Mouse (Mus musculus): ENCODE data around the gene P2ry4.

The P2ry4 gene

DNA sequence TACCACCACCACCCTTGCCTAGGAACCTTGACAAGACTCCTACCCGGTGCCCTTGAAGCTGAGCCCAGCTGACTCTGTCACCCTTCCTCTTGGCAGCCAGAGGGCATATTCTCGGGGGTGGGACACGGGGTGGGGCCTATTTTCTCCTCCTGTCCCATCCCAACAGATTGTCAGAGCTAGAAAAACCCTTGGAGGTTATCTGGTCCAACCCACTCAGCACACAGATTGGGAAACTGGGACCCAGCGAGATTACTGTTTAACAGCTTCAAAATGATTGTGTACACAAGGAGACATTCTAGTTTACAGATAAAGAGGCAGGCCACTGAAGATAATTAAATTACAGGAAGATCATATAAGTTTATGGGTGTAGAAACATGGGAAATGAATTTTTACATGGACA, at the start of gene P2ry4:
P2ry4 (minus strand) TSS at position 79 of the 400 bp plus-strand sequence.
- no peak for DNase-seq (ENCODE audit: low read depth)

- DNase-seq (ENCODE audit: low read depth): no peak
Observed at GRCm38 (mm10) chrX:100638477-100638876, 43.8 kb upstream of the P2ry4 start.

DNA sequence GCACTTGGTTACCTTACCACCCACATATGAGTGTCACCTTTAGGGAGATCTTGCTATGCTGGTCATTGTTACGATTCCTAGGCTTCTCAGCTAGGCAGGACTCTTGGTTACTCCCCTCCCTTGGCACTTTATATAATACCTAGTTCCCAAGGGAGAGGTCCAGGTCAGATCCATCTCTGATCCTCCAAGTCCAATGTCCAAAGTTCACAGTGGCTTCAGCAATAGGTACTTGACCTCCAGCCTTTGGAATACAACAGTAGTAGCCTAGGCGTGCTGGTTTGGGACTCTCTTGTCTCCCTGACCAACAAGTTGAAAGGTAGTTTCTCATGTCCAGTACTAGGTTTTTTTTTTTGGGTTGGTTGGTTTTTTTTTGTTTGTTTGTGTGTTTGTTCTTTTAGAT, 34.4 kb upstream of the P2ry4 start:
- DNase-seq (ENCODE audit: low read depth): no peak

DNA sequence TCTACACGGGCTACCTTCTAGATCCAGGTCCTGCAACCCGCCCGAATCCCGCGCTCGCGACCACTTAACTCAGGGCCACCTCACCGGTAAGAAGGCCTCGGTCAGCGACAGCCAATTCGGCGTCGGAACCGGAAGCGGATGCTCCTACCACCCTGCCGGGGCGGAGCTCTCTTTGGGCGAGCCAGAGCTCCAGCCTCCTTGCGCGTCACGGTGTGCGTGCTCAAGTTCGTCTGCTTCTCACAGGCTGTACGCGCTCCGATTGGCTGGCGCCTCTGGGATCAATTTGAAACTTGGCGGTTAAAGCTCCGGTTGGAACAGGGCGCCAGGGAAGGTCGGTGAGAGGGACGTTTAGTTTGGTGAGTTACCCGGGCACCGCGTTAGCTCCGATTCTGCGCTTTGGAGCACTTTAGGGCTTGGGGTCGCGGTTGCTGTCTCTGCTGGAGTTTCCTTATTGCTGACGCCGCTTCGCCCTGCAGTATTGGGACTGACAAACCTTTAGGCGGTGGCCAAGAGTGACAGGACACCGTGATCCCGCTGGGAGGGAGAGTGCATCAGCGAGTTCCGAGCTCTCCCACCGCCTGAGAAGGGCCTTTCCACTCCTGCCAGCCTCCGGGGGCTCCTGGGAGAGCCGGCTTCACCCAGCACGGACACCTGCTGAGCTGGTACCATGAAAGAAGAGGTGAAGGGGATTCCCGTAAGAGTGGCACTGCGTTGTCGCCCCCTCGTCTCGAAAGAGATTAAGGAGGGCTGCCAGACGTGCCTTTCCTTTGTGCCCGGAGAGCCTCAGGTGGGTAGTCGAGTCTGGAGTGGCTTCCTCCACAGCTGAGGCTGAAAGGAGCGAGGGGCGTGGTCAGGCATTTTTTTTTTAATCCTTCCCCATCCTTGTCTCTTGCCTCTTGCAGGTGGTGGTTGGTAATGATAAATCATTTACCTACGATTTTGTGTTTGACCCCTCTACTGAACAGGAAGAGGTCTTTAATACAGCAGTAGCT, 31.4 kb upstream of the P2ry4 start, which contains the start of gene Pdzd11:
Pdzd11 (minus strand) TSS at position 767 of the 992 bp plus-strand sequence.
- peak; percentile 90 for DNase-seq (ENCODE audit: low read depth)

- no peak for DNase-seq (ENCODE audit: low read depth)
Observed at GRCm38 (mm10) chrX:100625546-100625801, 30.8 kb upstream of the P2ry4 start, which contains the start of gene Kif4. TSS of gene Kif4 (plus strand) at chrX:100625737.

GRCm38 (mm10) chrX:100625146-100625545, 30.5 kb upstream of the P2ry4 start:
- peak; percentile 18 for DNase-seq (ENCODE audit: low read depth)

- DNase-seq (ENCODE audit: low read depth): no peak
Observed at GRCm38 (mm10) chrX:100624242-100624641, 29.6 kb upstream of the P2ry4 start.

GRCm38 (mm10) chrX:100621366-100621765, 26.7 kb upstream of the P2ry4 start:
- DNase-seq (ENCODE audit: low read depth): no peak

DNA sequence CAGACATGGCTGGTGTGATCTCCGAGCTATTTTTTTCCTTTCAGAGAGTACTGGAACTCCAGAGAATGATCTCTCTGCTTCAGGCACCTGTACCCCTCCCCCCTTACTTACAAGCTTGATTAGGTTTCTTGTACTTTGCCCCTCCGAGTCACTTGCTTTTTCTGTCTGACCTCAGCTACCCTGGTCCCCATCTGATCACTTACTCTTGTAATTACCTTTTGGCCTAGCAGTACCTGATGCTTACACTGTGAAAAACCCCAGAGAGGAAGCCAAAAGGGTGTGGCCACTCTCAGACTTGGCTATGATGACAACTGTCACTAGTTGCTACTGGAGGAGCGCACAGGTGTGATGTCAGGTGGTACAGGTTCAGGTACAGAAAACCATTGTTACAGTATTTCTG, 23.8 kb upstream of the P2ry4 start:
- no peak for DNase-seq (ENCODE audit: low read depth)

DNA sequence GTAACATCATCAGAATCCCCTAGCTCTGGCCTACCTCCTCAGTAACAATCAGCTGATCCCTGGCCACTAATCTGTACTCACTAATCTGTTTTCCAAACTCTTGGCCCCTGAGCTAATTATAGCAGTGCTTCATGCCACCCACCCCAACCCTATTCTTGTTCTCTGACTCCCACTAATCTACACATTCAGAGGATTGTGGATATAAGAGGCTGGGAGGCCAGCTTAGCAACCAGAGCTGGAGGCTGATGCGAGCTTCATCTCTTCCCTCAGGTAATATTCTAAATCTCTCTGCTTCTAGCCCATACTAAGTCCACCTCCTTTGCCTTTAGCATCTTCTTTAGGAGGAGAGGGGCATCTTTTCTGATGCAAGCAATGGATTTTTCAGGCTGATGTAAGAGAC, 10.6 kb upstream of the P2ry4 start, which contains the start of gene Arr3:
Arr3 (plus strand) TSS at position 184 of the 400 bp plus-strand sequence.
- no peak for DNase-seq (ENCODE audit: low read depth)

DNA sequence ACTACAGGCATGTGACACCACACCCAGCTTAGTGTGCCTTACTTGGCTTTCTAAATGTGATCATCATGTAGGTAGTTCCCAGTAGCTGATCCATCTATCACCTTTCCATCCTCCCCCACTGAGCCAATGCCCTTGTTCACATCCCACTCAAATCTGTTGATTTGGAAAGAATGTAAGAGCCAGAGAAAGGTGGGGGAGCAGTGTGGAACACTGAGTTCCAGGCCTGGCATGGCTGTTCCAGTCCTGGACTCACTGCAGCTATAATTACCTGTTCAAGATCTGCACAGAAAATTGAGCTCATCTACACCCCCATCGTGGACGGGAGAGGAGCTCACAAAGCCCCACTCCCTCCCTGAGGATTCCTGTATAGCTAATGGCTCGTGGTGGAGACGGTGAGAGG, 5.1 kb upstream of the P2ry4 start:
- no peak for DNase-seq (ENCODE audit: low read depth)

DNA sequence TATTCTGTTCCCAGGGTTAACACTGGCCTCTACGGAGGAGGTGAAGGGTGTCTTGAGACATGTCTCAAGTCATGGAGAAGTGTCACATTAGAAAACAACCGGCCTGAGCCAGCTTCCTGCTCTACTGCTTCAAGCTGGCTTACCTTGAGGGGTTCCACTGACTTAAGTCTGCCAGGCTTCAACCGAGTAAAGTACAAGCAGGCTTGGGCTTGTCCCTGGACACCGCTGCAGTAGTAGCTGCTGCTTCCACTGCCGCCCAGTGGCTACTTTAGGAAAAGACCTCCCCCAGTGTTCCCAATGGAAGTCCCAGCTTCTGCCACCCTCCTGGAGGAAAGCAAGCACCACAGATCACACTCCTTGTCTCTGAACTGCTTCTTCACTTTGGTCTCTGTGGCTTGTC, 2.8 kb upstream of the P2ry4 start:
- DNase-seq (ENCODE audit: low read depth): no peak

DNA sequence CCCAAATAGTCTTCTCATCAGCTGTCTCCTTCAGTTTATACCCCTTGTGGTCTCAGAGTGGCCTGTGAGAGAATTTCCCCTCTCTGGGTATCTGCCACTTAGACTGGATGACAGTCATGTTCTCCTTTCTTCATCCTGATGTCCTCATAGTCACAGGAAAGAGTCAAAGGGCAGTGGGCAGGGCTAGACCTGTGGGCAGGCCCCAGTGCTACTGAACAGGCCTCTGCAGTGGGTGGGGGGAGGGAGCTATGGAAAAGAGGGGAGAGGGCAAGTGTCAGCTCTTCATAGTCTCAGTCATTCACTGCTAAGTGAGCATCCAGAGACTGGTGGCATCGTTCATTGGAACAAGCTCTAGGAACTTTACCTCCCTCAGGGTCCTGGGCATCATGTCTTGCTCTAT, 22.7 kb downstream of the P2ry4 start, which contains the start of gene Awat1:
Awat1 (plus strand) TSS at position 301 of the 400 bp plus-strand sequence.
- DNase-seq (ENCODE audit: low read depth): no peak

GRCm38 (mm10) chrX:100565696-100566095, 29.0 kb downstream of the P2ry4 start:
- no peak for DNase-seq (ENCODE audit: low read depth)

DNA sequence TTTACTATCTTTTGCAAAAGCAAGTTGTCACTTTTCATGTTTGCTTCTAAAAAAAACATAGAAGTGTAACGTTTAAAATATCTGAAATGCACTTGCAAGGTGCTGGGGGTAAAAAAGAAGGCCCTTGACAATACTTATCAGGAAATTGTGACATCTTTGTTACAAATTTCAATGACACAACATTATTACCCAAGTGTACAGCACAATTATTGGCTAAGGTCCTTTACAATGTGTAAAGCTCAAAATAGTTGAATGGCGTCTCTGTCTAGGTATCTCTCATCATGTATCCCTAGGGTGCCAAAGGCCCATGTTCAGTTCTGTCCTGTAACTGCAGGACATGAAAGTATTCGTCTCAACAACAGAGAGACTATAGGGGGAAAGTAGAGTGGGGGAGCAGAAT, 38.6 kb downstream of the P2ry4 start:
- no peak for DNase-seq (ENCODE audit: low read depth)

All from naive thymus-derived CD4-positive, alpha-beta T cell, adult 2 months (primary cell).